Mouse (Mus musculus): ENCODE results near the gene Gm10118. TPM values are rescaled to one million over a fixed set of nuclear protein-coding genes. Genes with fewer than 3 reads are reported as not detected.

Gm10118 gene
- total and polyA plus RNA-seq, 3 experiments = not detected

GRCm38 (mm10) chr10:63950867-63951266 lies 23.6 kb upstream of the Gm10118 start:
- in situ Hi-C loops (cut with MboI; ENCODE audit: low pct_ligation_motif_present, low pct_unique_long_range_greater_than_20kb, low sequenced_read_pairs) = no loop called here

GRCm38 (mm10) chr10:63947266-63947665 lies 20.0 kb upstream of the Gm10118 start:
- Histone ChIP-seq H3K27me3 (replicated peaks) (no peaks in the 10 kb centered on the region), H3K27ac (ENCODE audit: insufficient read depth, low read depth) (no peak overlapping the region), H3K79me2 (replicated peaks; ENCODE audit: control insufficient read depth, extremely low read depth, insufficient read depth, poor library complexity, severe bottlenecking) (no peaks in the 10 kb centered on the region), H3K9me3 (replicated peaks; ENCODE audit: low read length) (peaks cover 57% of the 10 kb centered on the region), H3K36me3 (replicated peaks in 1 of 2; ENCODE audit: control insufficient read depth in 1 of 2, insufficient read depth in 1 of 2, low read length in 1 of 2) (no peaks in the 10 kb centered on the region), H3K4me3 (replicated peaks in 1 of 3; ENCODE audit: low read depth in 2 of 3, low read length in 2 of 3, poor library complexity in 1 of 3) (no peak overlapping the region), H3K9ac (ENCODE audit: insufficient read depth, low read depth) (no peak overlapping the region), H3K4me2 (ENCODE audit: insufficient read depth, low read depth, poor library complexity, severe bottlenecking) (no peak overlapping the region), H3K4me1 (ENCODE audit: control insufficient read depth in 1 of 2, insufficient read depth in 2 of 2) (no peaks in the 10 kb centered on the region)
- dilution Hi-C loops (cut with MboI; ENCODE audit: extremely low pct_ligation_motif_present, extremely low pct_unique_long_range_greater_than_20kb, low sequenced_read_pairs) = no loop called here
- TF ChIP-seq MAFK (IDR thresholded peaks at IDR 0.05; ENCODE audit: insufficient replicate concordance, low read length) (no peak), SIN3A (IDR thresholded peaks at IDR 0.05; ENCODE audit: low read length) (no peak), NRF1 (IDR thresholded peaks at IDR 0.05; ENCODE audit: low read depth, low read length) (no peak), CHD2 (IDR thresholded peaks at IDR 0.05; ENCODE audit: low read length) (no peak), SMC3 (IDR thresholded peaks at IDR 0.05; ENCODE audit: low read depth, low read length) (no peak), NELFE (IDR thresholded peaks at IDR 0.05; ENCODE audit: low read depth, low read length) (no peak), PAX5 (IDR thresholded peaks at IDR 0.05; ENCODE audit: low read length) (no peak), E2F4 (IDR thresholded peaks at IDR 0.05; ENCODE audit: insufficient replicate concordance, low read depth, low read length) (no peak)
- no peak for DNase-seq (ENCODE audit: extremely low read depth)
- in situ Hi-C loops (cut with MboI; ENCODE audit: low pct_ligation_motif_present, low pct_unique_long_range_greater_than_20kb, low sequenced_read_pairs) = no loop called here

More at GRCm38 (mm10) chr10:63950867-63951266, 23.6 kb upstream of the Gm10118 start:
- no peak for TF ChIP-seq USF2 (conservative IDR thresholded peaks at IDR 0.05; ENCODE audit: low read depth, low read length)
- no peak for TF ChIP-seq ZNF384 (IDR thresholded peaks at IDR 0.05; ENCODE audit: low read depth, low read length)
- TF ChIP-seq CTCF (conservative IDR thresholded peaks at IDR 0.05 in 1 of 2, IDR thresholded peaks at IDR 0.05 in 1 of 2; ENCODE audit: low read depth in 2 of 2, low read length in 2 of 2) = no peak
- TF ChIP-seq PAX5 (IDR thresholded peaks at IDR 0.05; ENCODE audit: low read length) = no peak
- Histone ChIP-seq H3K9ac (ENCODE audit: insufficient read depth, low read depth) (no peak overlapping the region), H3K36me3 (replicated peaks in 1 of 2; ENCODE audit: control insufficient read depth in 1 of 2, insufficient read depth in 1 of 2, low read length in 1 of 2) (no peaks in the 10 kb centered on the region), H3K4me2 (ENCODE audit: insufficient read depth, low read depth, poor library complexity, severe bottlenecking) (no peak overlapping the region), H3K79me2 (replicated peaks; ENCODE audit: control insufficient read depth, extremely low read depth, insufficient read depth, poor library complexity, severe bottlenecking) (no peaks in the 10 kb centered on the region), H3K27ac (ENCODE audit: insufficient read depth, low read depth) (no peak overlapping the region), H3K9me3 (replicated peaks; ENCODE audit: low read length) (peaks cover 54% of the 10 kb centered on the region), H3K4me3 (replicated peaks in 1 of 3; ENCODE audit: low read depth in 2 of 3, low read length in 2 of 3, poor library complexity in 1 of 3) (no peak overlapping the region), H3K27me3 (replicated peaks) (no peaks in the 10 kb centered on the region), H3K4me1 (ENCODE audit: control insufficient read depth in 1 of 2, insufficient read depth in 2 of 2) (no peaks in the 10 kb centered on the region)
- dilution Hi-C loops (cut with MboI; ENCODE audit: extremely low pct_ligation_motif_present, extremely low pct_unique_long_range_greater_than_20kb, low sequenced_read_pairs) = no loop called here
- no peak for DNase-seq (ENCODE audit: extremely low read depth)

GRCm38 (mm10) chr10:63945534-63945933 lies 18.3 kb upstream of the Gm10118 start:
- dilution Hi-C loops (cut with MboI; ENCODE audit: extremely low pct_ligation_motif_present, extremely low pct_unique_long_range_greater_than_20kb, low sequenced_read_pairs) = no loop called here
- in situ Hi-C loops (cut with MboI; ENCODE audit: low pct_ligation_motif_present, low pct_unique_long_range_greater_than_20kb, low sequenced_read_pairs) = no loop called here

More at GRCm38 (mm10) chr10:63945534-63945933, 18.3 kb upstream of the Gm10118 start:
- no peaks in the 10 kb centered on the region for H3K36me3 ChIP-seq (replicated peaks in 1 of 2; ENCODE audit: control insufficient read depth in 1 of 2, insufficient read depth in 1 of 2, low read length in 1 of 2)
- H3K4me1 ChIP-seq (ENCODE audit: control insufficient read depth in 1 of 2, insufficient read depth in 2 of 2) = no peaks in the 10 kb centered on the region
- no peak overlapping the region for H3K4me2 ChIP-seq (ENCODE audit: insufficient read depth, low read depth, poor library complexity, severe bottlenecking)
- TF ChIP-seq EP300 (IDR thresholded peaks at IDR 0.05; ENCODE audit: low read length) (no peak), ZMIZ1 (IDR thresholded peaks at IDR 0.05; ENCODE audit: low read depth, low read length) (no peak), USF1 (IDR thresholded peaks at IDR 0.05; ENCODE audit: low read depth, low read length) (no peak), NRF1 (IDR thresholded peaks at IDR 0.05; ENCODE audit: low read depth, low read length) (no peak), CHD1 (IDR thresholded peaks at IDR 0.05; ENCODE audit: low read depth, low read length) (no peak), MEF2A (IDR thresholded peaks at IDR 0.05; ENCODE audit: borderline replicate concordance, low read depth, low read length) (no peak), ETS1 (conservative IDR thresholded peaks at IDR 0.05; ENCODE audit: low read depth, low read length) (no peak), USF2 (conservative IDR thresholded peaks at IDR 0.05; ENCODE audit: low read depth, low read length) (no peak), CTCF (conservative IDR thresholded peaks at IDR 0.05 in 1 of 2, IDR thresholded peaks at IDR 0.05 in 1 of 2; ENCODE audit: low read depth in 2 of 2, low read length in 2 of 2) (no peak), ZNF384 (IDR thresholded peaks at IDR 0.05; ENCODE audit: low read depth, low read length) (no peak), POLR2AphosphoS2 (IDR thresholded peaks at IDR 0.05; ENCODE audit: low read depth, low read length) (no peak)
- no peak overlapping the region for H3K27ac ChIP-seq (ENCODE audit: insufficient read depth, low read depth)
- no peaks in the 10 kb centered on the region for H3K79me2 ChIP-seq (replicated peaks; ENCODE audit: control insufficient read depth, extremely low read depth, insufficient read depth, poor library complexity, severe bottlenecking)
- no peak for DNase-seq (ENCODE audit: extremely low read depth)
- no peak overlapping the region for H3K4me3 ChIP-seq (replicated peaks in 1 of 3; ENCODE audit: low read depth in 2 of 3, low read length in 2 of 3, poor library complexity in 1 of 3)
- H3K9ac ChIP-seq (ENCODE audit: insufficient read depth, low read depth) = no peak overlapping the region
- H3K9me3 ChIP-seq (replicated peaks; ENCODE audit: low read length) = peaks cover 57% of the 10 kb centered on the region
- no peaks in the 10 kb centered on the region for H3K27me3 ChIP-seq (replicated peaks)

Measured in CH12.LX (cell line).